Mouse (Mus musculus) monocyte, adult 5-6 weeks (primary cell): ENCODE results near the gene Crim1. TPM values are rescaled to one million over a fixed set of nuclear protein-coding genes. Genes with fewer than 3 reads are reported as not detected.
"Not testable (repeated sequence)": the region's sequence is repeated elsewhere in the genome, so short reads cannot be mapped to it uniquely, and the experiment has no call there.

Experiments
- ATAC-seq: fragments of 153-309, 156-312 bp; replicated peaks from 2 replicates; pipeline ENCODE4 v1.8.0; 2017; ENCODE audit warnings: mild to moderate bottlenecking; ENCODE audit not compliant: low TSS enrichment, insufficient number of reproducible peaks, severe bottlenecking, poor library complexity, low FRiP score
- total RNA-seq: library from RNA; stranded (forward); fragments of 200-1000, 200-491, 200-594 nt; gene quantifications from 3 replicates; pipeline ENCODE4 v1.2.3, GENCODE M21; 2017

Crim1 gene
- total RNA-seq, 1 experiment from 2014 or later = 10.1 TPM

DNA sequence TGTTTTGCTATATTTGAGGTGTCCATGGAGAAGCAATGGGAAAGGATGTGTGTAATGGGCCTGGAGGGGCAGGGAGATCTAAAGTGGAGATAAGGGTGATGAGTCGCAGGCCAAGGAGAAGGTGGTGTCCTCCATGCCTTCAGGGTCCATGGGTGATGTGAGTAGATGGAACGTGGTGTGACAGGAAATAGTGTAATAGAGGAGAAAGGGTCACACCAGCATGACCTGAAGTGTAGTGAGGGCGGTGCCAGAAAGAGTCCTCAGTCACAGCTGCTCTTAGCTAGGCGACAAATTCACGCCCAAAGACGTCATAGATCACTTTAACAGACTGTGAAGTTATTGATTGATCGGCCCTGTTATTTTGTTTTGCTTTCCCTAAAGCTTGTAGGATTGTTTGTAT lies 41.2 kb downstream of the Crim1 start:
- no peak for ATAC-seq

DNA sequence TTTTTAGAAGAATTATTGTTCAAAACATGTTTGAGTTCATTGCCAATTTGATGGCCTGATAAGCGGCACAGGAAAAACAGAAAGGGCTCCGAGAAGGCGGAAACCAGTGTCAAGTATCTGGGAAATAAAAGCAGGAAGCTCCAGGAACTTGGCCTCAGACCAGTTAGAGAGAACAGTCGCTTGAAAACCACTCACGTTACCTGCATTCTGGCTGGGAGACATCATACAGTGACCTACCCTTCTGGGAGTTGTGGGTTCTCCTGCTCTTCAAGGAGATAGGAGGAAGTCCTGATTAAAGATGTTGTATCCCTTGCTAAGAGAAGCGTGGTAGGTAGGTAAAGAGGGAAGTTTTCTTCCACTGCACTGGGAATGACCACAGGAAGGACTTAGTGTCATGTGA lies 44.7 kb downstream of the Crim1 start:
- no peak for ATAC-seq

DNA sequence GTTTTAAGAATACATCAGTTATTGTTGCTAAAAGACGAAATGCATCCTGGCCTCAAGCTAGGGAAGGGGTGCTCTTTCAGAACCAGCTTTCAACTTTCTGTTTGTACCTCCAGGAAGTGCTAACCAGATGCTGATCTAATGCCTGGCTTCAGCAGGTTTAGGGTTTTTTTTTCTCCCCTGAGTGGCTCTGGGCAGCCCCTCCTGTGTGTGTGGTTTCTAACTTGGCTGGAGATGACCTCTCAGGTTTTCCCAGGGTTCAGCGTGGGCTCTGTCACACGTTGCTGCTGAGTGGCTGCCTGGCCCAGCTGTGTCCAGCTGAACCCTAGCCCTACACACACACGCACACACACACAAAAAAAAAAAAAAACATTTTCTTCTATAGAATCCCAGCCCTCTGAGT lies 45.4 kb downstream of the Crim1 start:
- no peak for ATAC-seq

DNA sequence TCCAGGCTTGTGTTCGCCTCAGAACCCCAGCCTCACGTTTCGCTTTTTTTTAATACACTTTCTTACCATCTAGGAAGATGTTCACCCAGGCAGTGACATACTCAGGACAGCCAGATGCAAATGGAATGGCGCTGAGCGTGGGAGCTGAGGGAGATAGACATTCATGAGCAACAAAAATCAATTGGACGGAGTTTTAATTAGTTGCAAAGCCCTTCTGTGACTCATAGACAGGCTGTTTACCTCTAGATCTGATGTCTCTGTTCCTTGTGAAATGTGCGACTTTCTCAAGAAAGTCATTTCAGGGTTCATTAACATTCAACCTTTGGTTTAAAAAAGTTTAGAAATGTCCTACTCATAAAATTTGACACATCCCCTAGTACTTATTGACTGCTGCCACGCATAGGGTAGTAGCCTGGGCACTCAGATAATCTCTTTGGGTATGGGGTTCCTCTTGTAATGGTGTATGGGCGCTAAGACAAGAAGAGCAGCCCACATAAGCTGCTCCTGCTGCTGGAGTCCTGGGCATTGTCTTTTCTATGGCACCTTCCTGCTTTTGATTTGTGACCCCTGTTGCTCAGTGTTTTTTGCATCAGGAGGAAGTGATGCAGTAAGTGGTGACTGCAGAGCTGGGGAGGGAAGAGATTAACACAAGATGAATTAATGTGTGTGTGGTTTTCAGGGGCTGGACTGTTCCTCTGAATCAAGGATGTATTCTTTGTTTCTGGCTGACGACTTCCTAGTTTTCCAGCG lies 46.8 kb downstream of the Crim1 start:
- ATAC-seq = 0 out of 2 replicates have a peak, but pooled peaks have one; percentile 41

DNA sequence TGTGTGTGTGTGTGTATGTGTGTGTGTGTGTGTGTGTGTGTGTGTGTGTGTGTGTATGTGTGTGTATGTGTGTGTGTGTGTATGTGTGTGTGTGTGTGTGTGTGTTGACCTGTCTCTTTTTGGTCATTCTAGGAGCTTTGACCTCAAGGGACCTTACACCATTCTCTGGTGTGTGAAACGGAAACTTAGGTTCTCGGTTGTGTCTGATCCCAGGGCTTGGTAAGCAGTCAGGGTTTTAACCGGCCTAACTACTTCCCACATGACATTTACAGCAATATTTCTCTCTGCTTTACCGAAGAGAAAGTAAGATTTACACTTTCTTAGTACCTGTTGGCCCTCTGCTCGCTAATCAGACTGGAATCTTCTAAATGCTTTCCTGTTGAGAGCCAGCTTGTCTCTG lies 48.1 kb downstream of the Crim1 start:
- ATAC-seq = peak; percentile 64; the same call in 1 of the 2 replicates

DNA sequence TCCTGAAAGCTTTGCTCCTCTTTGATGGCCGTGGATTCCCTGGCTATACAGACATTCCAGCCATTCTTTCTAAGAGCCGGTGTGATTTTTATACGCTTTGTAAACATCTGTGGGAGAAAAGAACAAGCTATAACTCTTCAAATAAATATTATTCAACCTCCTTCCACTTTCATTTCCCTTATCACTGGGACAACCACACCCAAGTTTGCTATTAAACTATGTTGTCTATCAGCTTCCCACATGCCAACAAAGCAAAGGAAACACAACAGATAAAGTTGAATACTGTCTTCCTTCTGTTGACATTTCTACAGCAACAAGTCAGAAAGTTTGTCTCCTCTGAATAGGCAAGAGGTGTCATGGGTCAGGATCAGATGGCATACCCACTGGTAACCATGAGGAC lies 48.9 kb downstream of the Crim1 start:
- no peak for ATAC-seq

DNA sequence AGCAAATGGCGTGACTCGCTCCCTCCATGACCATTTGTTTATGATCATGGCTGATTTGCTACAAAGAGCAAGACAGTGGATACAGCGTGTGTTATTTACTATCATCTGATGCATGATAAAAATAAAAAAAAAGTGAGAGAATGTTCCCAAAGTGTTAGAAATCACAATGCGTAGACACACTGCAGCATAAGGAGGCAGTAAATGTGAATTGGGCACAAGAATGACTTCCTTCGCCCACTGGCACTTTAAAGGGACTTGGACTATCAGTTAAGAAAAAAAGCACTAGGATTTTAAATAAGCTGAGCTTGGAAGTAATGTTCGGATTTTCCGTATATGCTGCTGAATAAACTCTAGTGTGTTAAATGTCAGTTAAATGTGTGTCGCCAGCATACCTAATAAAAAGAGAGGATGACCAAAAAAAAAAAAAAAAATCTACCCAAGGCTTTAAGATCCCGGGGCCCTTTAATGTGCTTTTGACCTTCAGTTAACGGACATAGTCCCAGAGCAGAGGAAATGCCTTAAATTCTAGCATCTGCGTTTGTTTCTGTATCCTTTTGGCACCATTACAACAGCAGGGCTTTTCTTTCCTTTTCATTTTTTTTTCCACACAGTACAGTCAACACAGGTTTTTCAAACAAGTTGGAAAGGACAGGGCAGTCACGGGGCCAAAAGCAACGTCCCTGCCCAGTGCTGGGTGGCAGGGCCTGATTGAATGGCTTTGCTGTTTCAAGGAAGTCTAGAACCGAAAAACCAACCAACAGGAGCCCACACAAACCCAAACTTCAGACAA lies 50.3 kb downstream of the Crim1 start:
- ATAC-seq = no peak

DNA sequence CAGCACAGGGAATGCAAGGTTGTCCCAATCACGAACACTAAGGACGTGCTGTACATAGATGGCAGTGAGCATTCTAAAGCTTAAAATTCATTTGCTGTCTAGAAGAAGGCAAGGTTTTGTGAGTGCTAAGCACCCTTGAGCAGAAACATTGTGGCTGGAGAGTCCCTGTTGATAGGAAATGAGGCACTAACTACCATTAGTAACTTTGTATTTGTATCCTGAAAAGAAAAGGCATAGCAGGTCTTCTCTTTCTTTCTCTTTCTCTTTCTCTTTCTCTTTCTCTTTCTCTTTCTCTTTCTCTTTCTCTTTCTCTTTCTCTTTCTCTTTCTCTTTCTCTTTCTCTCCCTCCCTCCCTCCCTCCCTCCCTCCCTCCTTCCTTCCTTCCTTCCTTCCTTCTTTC lies 53.5 kb downstream of the Crim1 start:
- not testable (repeated sequence) for ATAC-seq

DNA sequence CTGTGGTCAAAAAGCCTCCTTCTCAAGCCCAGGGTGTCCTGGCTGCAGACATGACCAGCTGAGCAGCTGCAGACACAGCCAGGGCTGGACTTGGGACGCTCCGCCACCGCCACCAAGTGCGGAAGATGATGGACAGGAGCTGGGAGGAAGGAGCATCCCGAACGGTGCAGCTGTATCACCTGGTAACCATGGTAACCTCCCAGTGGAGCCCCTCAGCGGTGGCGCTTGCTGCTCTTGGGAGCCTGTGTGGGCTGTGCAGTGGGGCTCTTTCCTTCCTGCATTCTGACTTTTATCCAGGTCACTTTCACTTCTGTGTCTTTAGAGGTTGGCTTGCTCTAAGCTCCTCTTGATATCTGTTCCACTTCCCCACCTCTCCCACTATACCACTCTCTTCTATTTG lies 54.2 kb downstream of the Crim1 start:
- no peak for ATAC-seq

DNA sequence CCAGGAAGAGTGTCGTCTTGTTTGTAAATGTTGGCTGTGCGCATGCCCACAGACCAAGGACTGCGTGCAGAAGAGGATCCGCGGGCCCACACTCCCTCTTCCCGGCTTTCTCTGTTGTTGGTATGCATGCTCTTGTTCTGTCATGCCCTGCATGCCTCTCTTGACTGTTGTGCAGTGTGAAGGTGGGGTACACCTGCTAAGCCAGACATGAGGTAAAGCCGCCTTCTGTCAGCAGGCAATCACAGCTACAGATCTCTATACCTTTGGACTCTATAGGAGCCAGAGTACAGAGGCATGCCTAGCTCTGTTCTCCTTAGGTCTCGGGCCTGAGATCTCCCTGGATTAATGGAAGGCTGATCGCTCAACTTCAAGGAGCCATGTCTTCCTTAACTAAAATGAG lies 55.7 kb downstream of the Crim1 start:
- ATAC-seq = no peak

DNA sequence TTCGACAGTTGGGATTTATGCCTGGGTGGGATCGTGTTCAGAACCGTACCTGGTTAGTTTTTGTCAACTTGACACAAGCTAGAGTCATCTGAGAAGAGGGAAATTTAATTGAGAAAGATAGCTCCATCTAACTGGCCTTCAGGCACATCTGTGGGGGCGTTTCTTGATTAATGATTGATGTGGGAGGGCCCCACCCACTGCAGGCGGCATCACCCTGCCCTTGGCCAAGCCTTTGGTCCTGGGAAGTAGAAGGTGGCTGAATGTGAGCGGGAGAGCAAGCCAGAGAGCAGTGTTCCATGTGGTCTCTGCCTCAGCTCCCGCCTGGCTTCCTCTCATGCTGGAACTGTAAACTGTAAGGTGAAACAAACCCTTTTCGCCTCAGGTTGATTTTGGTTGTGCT lies 56.5 kb downstream of the Crim1 start:
- ATAC-seq = no peak

DNA sequence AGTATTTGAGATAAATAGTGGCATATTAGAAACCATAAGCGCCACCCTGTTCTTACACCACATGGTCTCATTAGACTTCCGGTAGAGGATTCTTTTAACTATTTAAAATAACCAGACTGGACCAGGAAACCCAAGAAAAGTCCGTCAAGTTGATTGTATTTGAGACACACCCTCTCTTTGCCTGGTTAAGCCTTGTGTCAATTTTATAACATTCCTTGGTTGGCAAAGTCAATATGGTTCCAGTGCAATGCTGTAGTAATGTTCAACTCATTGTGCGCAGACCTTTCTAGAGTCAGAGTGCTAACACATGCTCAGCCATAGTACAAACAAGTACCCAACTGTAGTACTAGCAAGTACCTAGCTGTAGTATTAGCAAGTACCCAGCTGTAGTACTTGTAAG lies 61.6 kb downstream of the Crim1 start:
- no peak for ATAC-seq

DNA sequence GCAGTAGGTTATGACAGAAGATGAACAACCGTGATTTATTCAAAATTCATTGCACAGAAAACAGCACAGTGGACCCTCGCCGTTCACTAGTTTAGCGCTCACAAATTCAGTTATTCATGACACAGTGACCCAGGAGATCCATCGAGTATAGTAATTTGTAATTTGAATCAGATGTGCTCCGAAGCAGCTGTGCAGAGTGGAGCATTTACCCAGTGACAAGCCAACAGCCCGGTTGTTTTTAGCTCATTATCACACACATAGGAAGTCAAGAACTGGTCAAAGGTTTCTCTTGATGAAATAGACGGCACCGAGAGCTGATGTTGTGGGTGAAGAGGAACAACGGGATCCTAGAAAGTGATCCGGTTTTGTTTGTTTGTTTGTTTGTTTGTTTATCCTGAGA lies 64.1 kb downstream of the Crim1 start:
- no peak for ATAC-seq

DNA sequence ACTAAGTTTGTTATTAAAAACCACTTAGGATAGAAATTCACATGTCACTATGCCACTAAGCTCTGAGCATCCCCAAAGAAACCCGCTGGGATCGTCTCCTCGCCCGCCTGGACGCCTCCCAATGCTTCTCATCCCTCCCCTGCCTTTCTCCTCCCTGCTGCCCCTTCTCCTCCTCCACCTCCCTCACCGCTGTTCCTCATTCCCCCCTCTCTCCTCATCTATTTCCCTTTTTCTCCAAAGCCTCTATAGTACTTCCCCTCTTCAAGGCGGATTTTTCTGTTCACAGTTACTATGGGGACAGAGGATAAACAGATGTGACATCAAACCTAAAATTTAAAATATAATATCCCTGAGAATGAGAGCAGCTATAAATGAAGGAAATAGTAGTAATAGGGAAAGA lies 65.1 kb downstream of the Crim1 start:
- no peak for ATAC-seq

DNA sequence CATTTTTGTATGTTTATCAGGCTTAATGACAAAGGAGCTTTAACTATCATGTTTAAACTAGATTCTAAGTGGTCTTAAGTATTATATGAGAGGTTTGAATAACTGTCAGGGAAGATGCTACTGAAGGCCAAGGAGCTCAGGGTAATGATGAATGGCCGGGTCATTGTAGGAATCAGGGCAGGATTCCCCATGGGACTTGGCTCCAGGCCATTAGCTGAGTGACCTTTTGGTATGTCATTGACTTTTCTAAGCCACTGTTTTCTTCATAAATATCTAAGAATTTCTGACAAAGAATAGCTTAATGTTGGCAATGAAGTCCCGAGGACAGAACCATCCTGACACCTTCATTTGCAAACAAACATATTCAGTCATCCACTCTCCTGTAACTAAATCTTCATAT lies 66.2 kb downstream of the Crim1 start:
- ATAC-seq = no peak

DNA sequence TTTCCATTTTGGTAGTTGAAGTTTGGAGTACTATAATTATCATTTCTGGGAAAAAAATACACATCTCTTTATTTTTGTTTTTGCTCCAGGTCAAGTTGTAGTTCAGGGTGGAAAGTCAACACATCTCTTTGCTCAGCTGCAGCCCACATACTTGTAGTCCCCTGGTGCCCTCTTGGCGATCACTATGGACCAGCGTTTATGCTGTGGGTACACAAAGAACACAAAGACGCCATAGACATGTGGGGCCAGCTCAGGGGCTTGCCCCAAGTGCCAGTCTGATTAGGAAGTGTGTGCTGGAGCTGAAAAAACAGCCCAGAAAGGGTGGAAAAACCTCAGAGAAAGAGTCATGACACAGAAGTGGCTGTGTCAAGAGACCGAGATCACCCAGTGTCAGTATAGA lies 68.5 kb downstream of the Crim1 start:
- ATAC-seq = no peak

DNA sequence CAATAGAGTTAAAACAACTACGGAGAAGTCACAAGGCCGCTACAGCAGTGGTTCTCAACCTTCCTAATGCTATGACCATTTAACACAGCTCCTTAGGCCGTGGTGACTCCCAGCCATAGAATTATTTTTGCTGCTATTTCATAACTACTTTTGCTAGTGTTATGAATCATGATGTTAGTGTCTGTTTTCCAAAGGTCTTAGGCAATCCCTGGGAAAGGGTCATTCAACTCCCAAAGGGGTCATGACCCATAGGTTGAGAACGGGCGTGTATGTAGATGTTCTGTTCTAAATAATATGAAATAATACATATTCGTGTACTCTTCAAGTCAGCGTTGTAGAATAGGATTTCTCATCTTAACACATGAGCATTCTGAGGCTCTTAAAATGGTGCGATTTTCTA lies 69.3 kb downstream of the Crim1 start:
- ATAC-seq = no peak

DNA sequence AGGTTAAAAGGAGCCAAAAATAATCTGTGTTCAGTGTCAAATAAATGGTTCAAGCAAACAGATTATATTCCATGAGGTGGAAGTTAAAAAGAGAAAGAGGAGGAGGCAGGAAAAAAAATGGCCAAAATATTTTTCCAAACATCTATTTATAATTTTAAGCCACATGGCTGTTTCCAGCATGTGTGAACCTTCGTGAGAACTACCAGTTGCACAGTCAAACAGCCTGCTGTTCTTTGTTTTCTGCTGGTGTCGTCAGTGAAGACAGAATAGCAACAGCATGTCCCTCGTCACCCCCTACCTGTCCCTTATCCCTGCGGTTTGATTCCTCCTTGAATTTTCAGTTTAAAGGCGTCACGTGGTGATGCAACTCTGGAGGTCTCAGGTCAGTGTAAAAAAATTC lies 70.0 kb downstream of the Crim1 start:
- no peak for ATAC-seq

DNA sequence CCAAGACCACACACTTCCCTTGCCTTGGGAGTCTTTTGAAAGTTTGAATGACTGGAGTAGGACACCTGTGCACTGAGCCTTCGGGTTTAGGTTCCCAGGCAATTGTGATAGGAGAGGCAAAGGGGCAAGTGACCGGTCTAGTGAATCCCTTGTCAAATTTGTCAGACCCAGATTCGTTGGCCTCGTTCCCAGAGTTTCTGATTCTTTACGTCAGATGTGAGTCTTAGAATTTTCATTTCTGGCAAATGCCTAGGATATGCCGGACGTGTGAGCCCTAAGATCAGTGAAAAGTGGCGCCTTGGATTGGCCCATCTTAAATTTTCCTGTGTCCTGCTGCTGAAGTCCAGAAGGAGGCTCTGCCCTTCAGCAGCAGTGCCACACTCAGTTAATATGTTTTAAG lies 71.7 kb downstream of the Crim1 start:
- no peak for ATAC-seq

DNA sequence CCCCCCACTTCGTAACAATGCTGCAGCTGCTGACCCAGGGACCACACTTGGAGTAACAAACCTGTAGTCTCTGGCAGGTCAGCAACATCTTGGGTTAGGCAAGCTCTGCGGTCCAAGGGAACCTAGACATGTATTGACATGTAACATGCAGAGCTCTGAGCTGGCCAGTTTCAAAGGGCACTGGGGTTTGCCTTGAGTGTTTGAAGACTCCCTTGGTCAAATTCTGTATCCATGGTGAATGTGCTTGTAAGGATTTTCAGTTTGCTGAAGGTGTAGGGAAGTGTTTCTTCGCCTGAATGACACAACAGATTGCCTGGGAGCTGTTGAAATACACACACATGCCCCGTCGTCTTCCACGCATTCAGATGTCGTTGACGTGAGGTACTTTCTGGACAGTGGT lies 72.1 kb downstream of the Crim1 start:
- no peak for ATAC-seq
